Mouse (Mus musculus) MEL (cell line): ENCODE results near the gene Mmp11. TPM values are rescaled to one million over a fixed set of nuclear protein-coding genes. Genes with fewer than 3 reads are reported as not detected.

Experiments used
- DNase-seq: peaks from one replicate; pipeline ENCODE4 v3.0.0; 2011; ENCODE audit warnings: low read depth, low spot score
- H3K27ac ChIP-seq: 2 replicates; pipeline ENCODE4 v1.5.1; 2012; ENCODE audit warnings: low read depth, mild to moderate bottlenecking, control low read depth, low read length, moderate library complexity; ENCODE audit not compliant: control insufficient read depth
- H3K27me3 ChIP-seq, 2 experiments: fragments of 150-350 bp in 1 of 2; sonication (generic) in 1 of 2; 2 replicates each; pipeline ENCODE4 v1.6.1; 2012; ENCODE audit warnings: low read length in 2 of 2, mild to moderate bottlenecking in 2 of 2, improper control_type of control experiment in 1 of 2, moderate library complexity in 1 of 2; ENCODE audit not compliant: insufficient read depth in 2 of 2, control insufficient read depth in 1 of 2
- H3K36me3 ChIP-seq, 2 experiments: 2 replicates each; pipeline ENCODE4 v1.6.1; 2012 to 2014; ENCODE audit warnings: low read length in 2 of 2, improper control_type of control experiment in 1 of 2, inconsistent platforms in 1 of 2, mild to moderate bottlenecking in 1 of 2; ENCODE audit not compliant: insufficient read depth in 2 of 2, control insufficient read depth in 1 of 2
- H3K4me1 ChIP-seq, 2 experiments: fragments of 150-350 bp in 1 of 2; sonication (generic) in 1 of 2; 2 replicates each; pipeline ENCODE4 v1.6.1; 2012; ENCODE audit warnings: low read length in 2 of 2, improper control_type of control experiment in 1 of 2, mild to moderate bottlenecking in 1 of 2; ENCODE audit not compliant: insufficient read depth in 2 of 2, control insufficient read depth in 1 of 2
- H3K4me3 ChIP-seq, 2 experiments: fragments of 150-350 bp in 1 of 2; sonication (generic) in 1 of 2; 2 replicates each; pipeline ENCODE4 v1.5.1; 2012; ENCODE audit warnings: low read depth in 2 of 2, low read length in 2 of 2, mild to moderate bottlenecking in 2 of 2, moderate library complexity in 2 of 2, control low read depth in 1 of 2, improper control_type of control experiment in 1 of 2; ENCODE audit not compliant: control insufficient read depth in 1 of 2, insufficient read depth in 1 of 2
- H3K79me2 ChIP-seq: 2 replicates; pipeline ENCODE4 v1.6.1; 2012; ENCODE audit warnings: mild to moderate bottlenecking, low read length, moderate library complexity; ENCODE audit not compliant: control insufficient read depth, poor library complexity, insufficient read depth
- H3K9ac ChIP-seq: 2 replicates; pipeline ENCODE4 v1.6.1; 2012; ENCODE audit warnings: low read depth, mild to moderate bottlenecking, control low read depth, low read length, moderate library complexity; ENCODE audit not compliant: control insufficient read depth, poor library complexity, severe bottlenecking
- H3K9me3 ChIP-seq: fragments of 150-350 bp; sonication (generic); replicated peaks from 2 replicates; pipeline ENCODE4 v1.6.1; 2012; ENCODE audit warnings: mild to moderate bottlenecking, low read length, improper control_type of control experiment, moderate library complexity; ENCODE audit not compliant: insufficient read depth
- BHLHE40 ChIP-seq: IDR thresholded peaks from 2 replicates; pipeline ENCODE4 v1.6.1; 2012; ENCODE audit warnings: low read depth, mild to moderate bottlenecking, inconsistent platforms, low read length, improper control_type of control experiment, borderline replicate concordance
- CTCF ChIP-seq, 3 experiments: IDR thresholded peaks in 2 of 3; conservative IDR thresholded peaks in 1 of 3; 2 replicates each; pipeline ENCODE4 v1.5.1; 2011 to 2012; ENCODE audit warnings: low read length in 3 of 3, low read depth in 2 of 3, mild to moderate bottlenecking in 2 of 3, improper control_type of control experiment in 1 of 3, inconsistent platforms in 1 of 3, mixed read lengths in 1 of 3, moderate library complexity in 1 of 3; ENCODE audit not compliant: control insufficient read depth in 1 of 3, insufficient read depth in 1 of 3, poor library complexity in 1 of 3, severe bottlenecking in 1 of 3
- ELF1 ChIP-seq: IDR thresholded peaks from 2 replicates; pipeline ENCODE4 v1.6.1; 2014; ENCODE audit warnings: low read depth, mild to moderate bottlenecking, inconsistent platforms, low read length, improper control_type of control experiment, moderate library complexity
- EP300 ChIP-seq, 2 experiments: IDR thresholded peaks; 2 replicates each; pipeline ENCODE4 v1.6.1; 2011; ENCODE audit warnings: improper control_type of control experiment in 2 of 2, low read length in 2 of 2, low read depth in 1 of 2, mild to moderate bottlenecking in 1 of 2
- GABPA ChIP-seq: IDR thresholded peaks from 2 replicates; pipeline ENCODE4 v1.6.1; 2012; ENCODE audit warnings: low read depth, mild to moderate bottlenecking, inconsistent platforms, low read length, improper control_type of control experiment, moderate library complexity
- HCFC1 ChIP-seq: IDR thresholded peaks from 2 replicates; pipeline ENCODE4 v1.6.1; 2012; ENCODE audit warnings: low read depth, mild to moderate bottlenecking, inconsistent platforms, low read length, improper control_type of control experiment, moderate library complexity
- JUND ChIP-seq: IDR thresholded peaks from 2 replicates; pipeline ENCODE4 v1.6.1; 2011; ENCODE audit warnings: low read depth, mild to moderate bottlenecking, improper control_type of control experiment, low read length
- KAT2A ChIP-seq: conservative IDR thresholded peaks from 2 replicates; pipeline ENCODE4 v1.6.1; 2012; ENCODE audit warnings: low read depth, low read length, improper control_type of control experiment, inconsistent platforms
- MAFK ChIP-seq: IDR thresholded peaks from 2 replicates; pipeline ENCODE4 v1.6.1; 2011; ENCODE audit warnings: low read depth, mild to moderate bottlenecking, low read length, improper control_type of control experiment, borderline replicate concordance
- MAX ChIP-seq: IDR thresholded peaks from 2 replicates; pipeline ENCODE4 v1.6.1; 2011; ENCODE audit warnings: low read length, improper control_type of control experiment
- MAZ ChIP-seq: IDR thresholded peaks from 2 replicates; pipeline ENCODE4 v1.6.1; 2012; ENCODE audit warnings: low read depth, mild to moderate bottlenecking, inconsistent platforms, low read length, improper control_type of control experiment
- MEF2A ChIP-seq: IDR thresholded peaks from 2 replicates; pipeline ENCODE4 v1.6.1; 2014; ENCODE audit warnings: low read depth, mild to moderate bottlenecking, inconsistent platforms, low read length, improper control_type of control experiment; ENCODE audit not compliant: poor library complexity, insufficient replicate concordance, severe bottlenecking; ENCODE audit errors: extremely low read depth
- MYB ChIP-seq: IDR thresholded peaks from 2 replicates; pipeline ENCODE4 v1.6.1; 2011; ENCODE audit warnings: mild to moderate bottlenecking, low read depth, low read length, improper control_type of control experiment
- MYC ChIP-seq: IDR thresholded peaks from 2 replicates; pipeline ENCODE4 v1.6.1; 2011; ENCODE audit warnings: low read depth, mild to moderate bottlenecking, low read length, improper control_type of control experiment, moderate library complexity
- POLR2A ChIP-seq, 2 experiments: IDR thresholded peaks; 2 replicates each; pipeline ENCODE4 v1.6.1; 2011 to 2012; ENCODE audit warnings: low read length in 2 of 2, mild to moderate bottlenecking in 2 of 2, control low read depth in 1 of 2, improper control_type of control experiment in 1 of 2, low read depth in 1 of 2, moderate library complexity in 1 of 2; ENCODE audit not compliant: control insufficient read depth in 1 of 2, insufficient read depth in 1 of 2, poor library complexity in 1 of 2
- RCOR1 ChIP-seq: IDR thresholded peaks from 2 replicates; pipeline ENCODE4 v1.6.1; 2012; ENCODE audit warnings: low read depth, mild to moderate bottlenecking, inconsistent platforms, low read length, improper control_type of control experiment
- SIN3A ChIP-seq: IDR thresholded peaks from 2 replicates; pipeline ENCODE4 v1.6.1; 2012; ENCODE audit warnings: low read length, improper control_type of control experiment, inconsistent platforms
- USF1 ChIP-seq: IDR thresholded peaks from 2 replicates; pipeline ENCODE4 v1.6.1; 2014; ENCODE audit warnings: low read depth, mild to moderate bottlenecking, inconsistent platforms, low read length, improper control_type of control experiment, moderate library complexity
- ZKSCAN1 ChIP-seq: IDR thresholded peaks from 2 replicates; pipeline ENCODE4 v1.6.1; 2012; ENCODE audit warnings: low read depth, mild to moderate bottlenecking, inconsistent platforms, low read length, improper control_type of control experiment, moderate library complexity
- ZMIZ1 ChIP-seq: IDR thresholded peaks from 2 replicates; pipeline ENCODE4 v1.6.1; 2012; ENCODE audit warnings: low read depth, mild to moderate bottlenecking, inconsistent platforms, low read length, improper control_type of control experiment, moderate library complexity
- ZNF384 ChIP-seq: IDR thresholded peaks from 2 replicates; pipeline ENCODE4 v1.6.1; 2012; ENCODE audit warnings: low read depth, mild to moderate bottlenecking, inconsistent platforms, low read length, improper control_type of control experiment
- polyA plus RNA-seq, 2 experiments: library from polyadenylated mRNA; stranded (reverse) in 1 of 2; unstranded in 1 of 2; fragments of >175 nt in 1 of 2; fragments of >200 nt in 1 of 2; gene quantifications; 2 replicates each; pipeline versions ENCODE4 v1.2.1 to v1.2.4; 2012; ENCODE audit warnings: low replicate concordance in 2 of 2, low read depth in 1 of 2; ENCODE audit not compliant: insufficient read length in 2 of 2, insufficient read depth in 1 of 2, missing spikeins in 1 of 2
- total RNA-seq: library from RNA; depleted of rRNA; stranded (reverse); fragments of 300-350 nt; gene quantifications from 2 replicates; pipeline ENCODE4 v1.2.3, GENCODE M21; 2012

Gene Mmp11
- total and polyA plus RNA-seq, 3 experiments = 1.3 to 5.9 TPM; not detected in 1

GRCm38 (mm10) chr10:75940520-75940919 is 4.2 kb upstream of the Mmp11 start, which contains the start of gene Gm867:
Gene Gm867, minus strand, starts transcription at chr10:75940672.
- no peaks in the 10 kb centered on the region for H3K27me3 ChIP-seq
- peak within 1 kb of the TSS in 1 of 2 experiments; percentile 36; a peak in 1 of 4 replicates for H3K4me3 ChIP-seq
- peak within 1 kb of the TSS; percentile 45 for H3K27ac ChIP-seq

GRCm38 (mm10) chr10:75939481-75940234 is 3.4 kb upstream of the Mmp11 start:
- H3K9me3 ChIP-seq = no peaks in the 10 kb centered on the region
- peak overlapping the region; percentile 45 for H3K9ac ChIP-seq
- H3K79me2 ChIP-seq = peaks cover 9% of the 10 kb centered on the region
- 0 out of 2 replicates have a peak, but pooled peaks have one; percentile 18 for TF ChIP-seq GABPA
- no peak for TF ChIP-seq MAZ
- no peak for TF ChIP-seq CTCF (IDR thresholded peaks at IDR 0.05 in 2 of 3, conservative IDR thresholded peaks at IDR 0.05 in 1 of 3; ENCODE audit: control insufficient read depth in 1 of 3, insufficient read depth in 1 of 3, low read depth in 2 of 3, low read length in 3 of 3, poor library complexity in 1 of 3, severe bottlenecking in 1 of 3)
- no peak for TF ChIP-seq ELF1
- no peak for TF ChIP-seq ZNF384
- TF ChIP-seq RCOR1 = no peak
- TF ChIP-seq EP300 (IDR thresholded peaks at IDR 0.05; ENCODE audit: low read depth in 1 of 2, low read length in 2 of 2) = 0 out of 4 replicates have a peak, but pooled peaks of 1 of the 2 experiments have one; percentile 9
- TF ChIP-seq MYB = no peak
- DNase-seq = peak; percentile 73
- H3K27me3 ChIP-seq = no peaks in the 10 kb centered on the region
- peak overlapping the region in 1 of 2 experiments; percentile 36; a peak in 1 of 4 replicates for H3K4me3 ChIP-seq
- H3K4me1 ChIP-seq = peaks cover 14 to 51% of the 10 kb centered on the region in 2 experiments
- H3K27ac ChIP-seq = peak overlapping the region; percentile 45
- peaks cover 0 to 42% of the 10 kb centered on the region in 2 experiments; a peak in 2 of 4 replicates for H3K36me3 ChIP-seq

More at GRCm38 (mm10) chr10:75940520-75940919, 4.2 kb upstream of the Mmp11 start, which contains the start of gene Gm867:
- peaks cover 9% of the 10 kb centered on the region for H3K79me2 ChIP-seq
- DNase-seq = no peak
- no peak for TF ChIP-seq JUND
- TF ChIP-seq ZNF384 = no peak
- H3K9me3 ChIP-seq = no peaks in the 10 kb centered on the region
- H3K9ac ChIP-seq = peak within 1 kb of the TSS; percentile 45
- peaks cover 0 to 40% of the 10 kb centered on the region in 2 experiments; a peak in 2 of 4 replicates for H3K36me3 ChIP-seq
- peaks cover 14 to 51% of the 10 kb centered on the region in 2 experiments for H3K4me1 ChIP-seq

DNA sequence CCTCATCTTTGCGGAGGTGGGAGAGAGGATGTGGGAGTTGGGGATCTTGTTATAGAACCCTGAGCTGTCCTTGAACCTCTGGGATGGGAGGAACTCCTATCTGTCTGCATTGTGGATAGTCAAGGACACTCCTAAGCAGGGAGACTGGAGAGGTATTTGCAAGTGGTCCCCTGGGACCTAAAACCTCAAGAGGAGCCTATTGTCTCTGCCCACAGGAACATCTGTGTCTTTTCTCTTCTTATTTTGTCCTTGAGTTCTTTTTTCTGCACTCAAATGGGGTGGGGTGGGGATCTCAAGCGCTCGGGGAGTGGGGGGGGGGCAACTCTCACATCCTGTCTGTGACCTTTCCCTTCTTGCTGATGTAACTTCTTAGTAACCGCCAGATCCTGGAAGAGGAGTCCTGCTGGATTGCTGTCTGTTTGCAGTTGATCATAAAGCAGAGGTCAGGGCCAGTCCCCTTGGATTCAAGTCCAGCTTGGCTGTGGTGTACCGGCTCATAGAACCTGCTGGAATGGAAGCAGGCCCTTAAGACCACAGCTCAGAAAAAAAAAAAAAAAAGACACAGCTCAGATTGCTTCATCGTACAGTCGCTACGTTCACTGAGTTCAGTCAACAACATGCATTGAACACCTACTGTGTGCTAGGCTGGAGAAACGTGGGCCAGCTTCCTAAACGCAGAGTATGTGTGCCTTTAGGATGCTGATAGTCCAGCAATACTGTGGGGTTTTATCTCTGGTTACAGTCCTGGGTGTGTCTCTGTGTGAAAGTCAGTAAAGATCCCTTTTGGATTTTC is 1.8 kb upstream of the Mmp11 start:
- Histone ChIP-seq H3K9me3 (no peaks in the 10 kb centered on the region), H3K27ac (peak overlapping the region; percentile 59), H3K9ac (peak overlapping the region; percentile 35), H3K36me3 (peaks cover 0 to 41% of the 10 kb centered on the region in 2 experiments; a peak in 2 of 4 replicates), H3K79me2 (peaks cover 9% of the 10 kb centered on the region), H3K27me3 (no peaks in the 10 kb centered on the region), H3K4me1 (peaks cover 14 to 46% of the 10 kb centered on the region in 2 experiments), H3K4me3 (no peak overlapping the region)
- peak; percentile 61 for DNase-seq
- TF ChIP-seq ZMIZ1 (no peak), BHLHE40 (no peak), SIN3A (peak; percentile 50; the same call in 1 of the 2 replicates), ELF1 (no peak), ZKSCAN1 (peak; percentile 99), MEF2A (no peak), ZNF384 (peak; percentile 43; the same call in 1 of the 2 replicates), MYC (0 out of 2 replicates have a peak, but pooled peaks have one; percentile 36), MAFK (no peak), HCFC1 (no peak), KAT2A (no peak), POLR2A (IDR thresholded peaks at IDR 0.05; ENCODE audit: control insufficient read depth in 1 of 2, insufficient read depth in 1 of 2, low read depth in 1 of 2, low read length in 2 of 2, poor library complexity in 1 of 2) (no peak), USF1 (no peak), MAX (no peak)
